Mouse (Mus musculus): ENCODE measurements at regions not wholly inside any gene's neighbourhood (a gene's known extent, or its start where the extent isn't known, plus 50 kb on each side); places are given as distances from the start of the nearest gene placed in this dataset.
"Not testable (repeated sequence)": the region's sequence is repeated elsewhere in the genome, so short reads cannot be mapped to it uniquely, and the experiment has no call there.

- intact Hi-C loops (cut with DNase I) = no loop called here
These were observed 114.3 kb upstream of the Egfr start for GRCm38 (mm10) chr11:16637679-16638078.

DNA sequence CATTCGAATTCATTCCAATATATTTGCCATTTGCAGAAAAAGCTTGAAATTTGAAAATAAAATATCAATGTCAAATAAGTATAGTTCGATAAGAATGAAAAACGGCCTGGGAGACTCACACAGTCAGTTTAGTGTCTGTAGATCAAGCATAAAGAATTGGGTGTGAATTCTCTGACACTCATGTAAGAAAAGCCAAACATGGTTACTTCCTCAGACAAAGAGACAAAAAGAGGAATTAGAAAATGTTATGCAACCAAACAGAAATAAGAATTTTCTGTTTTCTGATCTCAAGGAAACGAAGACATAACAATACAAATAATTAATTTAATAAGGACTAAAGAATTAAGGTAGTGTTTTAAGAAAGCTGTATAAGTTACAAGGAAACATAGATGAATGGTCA lies 113.7 kb upstream of the Egfr start:
- DNase-seq = no peak
- intact Hi-C loops (cut with DNase I) = no loop called here

More at GRCm38 (mm10) chr11:16637679-16638078, 114.3 kb upstream of the Egfr start:
- no peak for DNase-seq

- intact Hi-C loops (cut with DNase I) = no loop called here
- DNase-seq = no peak
These were observed 102.4 kb upstream of the Egfr start for GRCm38 (mm10) chr11:16649599-16649998.

DNA sequence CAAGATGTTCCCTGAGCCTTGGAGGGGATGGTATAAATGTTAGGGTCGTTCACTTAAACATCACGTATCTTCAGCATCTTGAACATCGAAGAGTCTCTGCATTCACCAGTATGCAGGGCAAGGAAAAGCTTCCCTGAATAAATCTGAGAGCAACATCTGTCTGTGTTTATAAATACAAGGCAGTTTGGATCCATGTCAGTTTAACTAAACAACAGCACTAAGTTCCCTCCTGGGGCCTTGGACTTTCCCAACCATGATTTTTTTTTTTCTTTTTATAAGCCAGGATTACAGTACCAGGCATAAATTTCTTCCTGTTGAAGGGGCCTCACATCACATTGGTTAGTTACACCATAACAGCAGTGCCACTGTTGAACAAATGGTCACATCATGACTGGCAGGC lies 88.2 kb upstream of the Egfr start:
- no peak for DNase-seq
- intact Hi-C loops (cut with DNase I) = no loop called here

GRCm38 (mm10) chr11:16669453-16670251 lies 82.4 kb upstream of the Egfr start:
- intact Hi-C loops (cut with DNase I) = no loop called here
- no peak for DNase-seq

GRCm38 (mm10) chr11:16670282-16670681 lies 81.7 kb upstream of the Egfr start:
- intact Hi-C loops (cut with DNase I) = no loop called here
- no peak for DNase-seq

DNA sequence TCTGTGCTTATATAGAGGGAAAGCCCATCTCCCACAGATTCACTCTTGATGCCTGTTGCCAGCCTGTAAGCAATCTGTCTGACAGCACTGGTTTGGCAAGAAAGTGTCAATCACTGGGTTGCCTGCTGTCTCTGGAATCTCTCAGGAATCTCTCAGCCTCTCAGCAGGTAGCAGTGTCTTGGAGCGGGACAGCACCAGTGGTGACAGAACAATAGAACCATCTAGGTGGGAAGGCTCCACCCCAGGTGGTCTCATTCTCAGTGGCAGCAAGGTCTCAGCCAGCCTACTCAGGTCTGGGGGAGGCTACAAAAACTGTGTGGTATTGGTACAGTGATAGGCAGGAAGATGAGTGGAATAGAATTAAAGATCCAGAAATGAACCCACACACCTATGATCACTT lies 76.1 kb upstream of the Egfr start:
- intact Hi-C loops (cut with DNase I) = not testable (repeated sequence)

DNA sequence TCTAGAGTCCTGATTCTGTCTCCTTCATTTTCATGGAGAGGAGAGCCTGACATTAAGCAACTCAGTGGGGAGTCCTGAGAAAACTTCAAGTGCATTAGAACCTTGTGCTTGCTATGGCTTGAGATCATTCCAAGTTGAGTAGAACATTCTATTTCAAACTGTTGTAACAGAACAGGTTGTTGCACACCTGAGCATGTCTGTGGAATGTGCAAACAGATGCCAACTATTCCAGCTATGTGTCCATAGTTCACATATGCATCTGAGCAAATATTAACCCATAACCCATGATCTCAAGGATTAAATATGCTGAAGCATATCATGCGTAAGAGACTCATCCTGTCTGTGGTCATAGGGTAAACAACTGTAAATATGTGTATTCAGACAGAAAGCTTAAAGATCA lies 68.5 kb upstream of the Egfr start:
- intact Hi-C loops (cut with DNase I) = no loop called here
- DNase-seq = no peak

More for the DNA sequence above, 76.1 kb upstream of the Egfr start:
- DNase-seq = not testable (repeated sequence)

DNA sequence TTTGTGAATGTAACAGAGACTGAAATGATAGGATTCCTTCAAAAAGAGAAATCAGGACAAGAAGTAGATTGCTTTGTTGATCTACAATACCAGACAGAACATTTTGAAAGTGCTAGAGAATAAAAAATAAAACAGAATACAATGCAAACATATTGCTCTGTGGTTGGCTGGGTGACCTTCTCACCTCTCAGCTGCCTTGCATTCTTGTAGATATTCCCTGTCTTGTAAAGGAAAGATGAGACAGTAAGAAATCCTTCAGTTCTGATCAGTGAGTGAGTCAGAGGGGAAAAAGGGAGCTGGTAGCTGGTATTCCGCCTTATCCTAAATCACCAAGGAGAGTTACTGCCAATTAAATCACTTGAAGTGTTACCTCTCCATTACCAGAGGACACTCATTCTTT lies 56.4 kb upstream of the Egfr start:
- no peak for DNase-seq
- intact Hi-C loops (cut with DNase I) = no loop called here

- intact Hi-C loops (cut with DNase I) = no loop called here
- DNase-seq = no peak
These were observed 55.2 kb upstream of the Egfr start for GRCm38 (mm10) chr11:16696787-16697186.

- no peak for DNase-seq
- intact Hi-C loops (cut with DNase I) = no loop called here
These were observed 50.2 kb upstream of the Egfr start for GRCm38 (mm10) chr11:16701826-16702225.

Small RNA genes in the stretch of these regions (microRNA-seq; reads per million reads assigned to microRNA genes)
- 0 reads per million in 2 experiments for gene Gm24714
